Mouse (Mus musculus): ENCODE measurements at regions not wholly inside any gene's neighbourhood (a gene's known extent, or its start where the extent isn't known, plus 50 kb on each side); places are given as distances from the start of the nearest gene placed in this dataset.

DNA sequence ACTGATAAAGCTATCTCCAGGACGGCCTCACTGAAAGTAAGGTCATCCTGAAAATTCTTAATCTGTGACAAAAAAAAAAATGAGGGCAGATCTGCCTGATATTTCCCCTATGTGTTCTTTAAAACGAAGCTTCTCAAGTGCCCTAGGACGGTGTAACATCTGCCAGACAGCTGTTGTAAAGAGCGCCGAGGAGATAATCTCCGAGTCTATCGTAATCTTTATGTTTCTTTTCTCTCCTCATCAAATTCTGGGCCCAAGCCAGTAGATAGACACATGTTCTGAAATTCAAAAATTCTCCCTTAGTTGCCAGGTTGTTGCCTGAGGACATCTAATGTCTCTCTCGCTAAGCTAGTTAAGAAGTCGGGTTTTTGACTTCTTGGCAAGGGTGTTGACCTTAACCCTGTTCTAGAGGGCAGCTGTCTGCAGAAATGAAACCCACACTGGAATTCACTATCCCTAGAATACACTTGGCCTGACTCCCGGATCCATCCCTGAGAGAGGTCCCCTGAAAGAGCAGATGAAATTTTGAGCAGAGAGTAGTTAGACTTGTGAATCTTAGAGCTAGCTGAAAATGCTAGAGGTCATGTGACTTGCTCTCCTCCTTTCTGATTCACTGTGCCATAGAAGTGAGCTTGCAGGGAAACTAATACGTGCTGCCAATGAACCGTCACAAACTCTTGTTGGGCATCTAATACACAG is 104.1 kb upstream of the Hes1 start:
- no peak for DNase-seq (ENCODE audit: low spot score)

DNA sequence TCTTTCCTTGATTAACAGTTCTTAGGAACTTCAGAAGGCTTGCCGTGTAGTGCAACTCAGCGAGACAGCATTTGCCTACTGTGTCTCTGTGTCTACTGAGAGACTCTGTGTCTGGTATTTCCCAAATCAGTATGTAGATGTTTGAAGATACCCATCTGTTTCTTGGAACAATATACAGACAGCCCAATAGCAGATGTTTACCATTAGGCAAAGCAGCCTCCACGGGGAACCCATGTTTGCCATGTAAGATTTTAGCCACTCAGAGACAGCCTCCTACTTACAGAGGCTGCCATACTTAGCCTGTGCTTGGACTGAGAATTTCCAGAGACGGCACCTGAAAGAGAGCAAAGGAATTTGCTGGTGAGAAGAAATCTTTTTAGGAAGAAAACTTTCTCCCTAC is 100.9 kb upstream of the Hes1 start:
- no peak for DNase-seq (ENCODE audit: low spot score)

DNA sequence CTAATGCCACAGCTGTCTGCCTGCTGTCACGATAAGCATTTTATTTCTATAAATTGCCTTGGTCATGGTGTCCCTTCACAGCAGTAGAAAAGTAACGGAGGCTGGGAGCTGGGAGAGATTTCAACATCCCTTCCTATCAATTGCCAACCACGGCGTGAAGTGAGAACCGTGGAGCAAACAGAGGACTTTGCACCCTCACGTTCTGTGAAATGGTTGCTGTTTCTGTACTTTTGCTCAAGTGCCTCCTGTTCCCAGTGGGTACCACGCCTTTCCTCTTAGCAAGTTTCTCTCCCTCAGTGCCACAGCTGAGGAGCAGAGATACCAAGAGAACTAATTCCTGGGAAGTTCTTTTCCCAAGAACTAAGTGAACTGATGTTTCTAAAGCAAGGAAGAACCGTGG is 99.6 kb upstream of the Hes1 start:
- no peak for DNase-seq (ENCODE audit: low spot score)

DNA sequence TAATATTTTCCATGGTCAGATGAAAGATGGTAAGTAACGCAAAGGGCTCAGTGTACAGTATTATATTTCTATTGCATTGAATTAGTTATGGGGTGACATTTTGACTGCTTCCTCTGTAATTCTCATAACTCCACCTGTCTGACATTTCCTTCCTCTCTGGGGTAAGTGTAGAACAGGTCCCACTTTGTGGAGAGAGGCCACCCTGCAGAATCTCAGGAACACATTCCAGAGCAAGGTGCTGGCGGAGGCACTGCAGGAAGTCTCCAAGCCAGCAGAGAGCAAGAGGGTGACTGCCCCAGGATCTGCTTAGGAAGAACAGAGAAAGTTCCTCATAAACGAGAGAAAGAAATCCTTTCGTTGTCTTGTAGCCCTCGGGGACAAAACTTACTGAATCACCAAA is 95.4 kb upstream of the Hes1 start:
- no peak for DNase-seq (ENCODE audit: low spot score)

DNA sequence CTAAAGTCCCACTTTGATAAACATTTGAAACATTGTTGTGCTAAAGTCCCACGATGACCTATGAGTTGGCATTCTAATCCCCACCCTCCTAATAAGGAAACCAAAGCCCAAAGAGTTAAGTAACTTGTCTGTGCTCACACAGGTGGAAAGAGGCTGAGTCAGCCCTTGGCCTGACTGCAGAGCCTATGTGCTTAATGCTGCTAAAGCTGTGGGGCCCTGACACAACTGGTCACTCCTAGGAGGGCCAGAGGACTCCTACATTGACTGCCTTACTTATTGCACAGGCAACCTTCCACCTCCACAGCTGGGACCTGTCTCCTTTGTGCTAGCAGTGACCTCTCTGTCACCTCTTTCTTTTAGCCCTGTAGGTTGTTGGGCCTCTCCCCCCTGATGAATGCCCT is 91.4 kb upstream of the Hes1 start:
- DNase-seq (ENCODE audit: low spot score) = no peak

DNA sequence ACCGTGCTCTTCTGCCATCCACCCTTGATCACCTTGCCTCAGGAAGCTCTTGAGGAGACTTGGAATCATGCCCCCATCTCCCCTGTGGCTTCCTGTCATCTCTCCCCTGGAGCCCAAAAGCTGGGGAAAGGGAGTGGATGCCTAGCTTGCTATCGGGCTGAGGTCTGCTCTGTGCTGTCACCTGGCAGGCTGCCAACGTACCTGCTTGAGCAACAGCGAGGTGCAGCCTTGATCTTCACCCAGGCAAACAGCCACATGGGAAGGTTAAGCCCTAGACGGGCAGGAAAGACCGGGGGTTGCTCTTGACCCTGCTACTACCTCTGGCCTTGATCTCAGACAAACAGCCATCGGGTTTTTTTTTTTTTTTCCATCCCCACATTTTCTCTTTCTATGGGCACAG is 90.9 kb upstream of the Hes1 start:
- peak; percentile 34 for DNase-seq (ENCODE audit: low spot score)

DNA sequence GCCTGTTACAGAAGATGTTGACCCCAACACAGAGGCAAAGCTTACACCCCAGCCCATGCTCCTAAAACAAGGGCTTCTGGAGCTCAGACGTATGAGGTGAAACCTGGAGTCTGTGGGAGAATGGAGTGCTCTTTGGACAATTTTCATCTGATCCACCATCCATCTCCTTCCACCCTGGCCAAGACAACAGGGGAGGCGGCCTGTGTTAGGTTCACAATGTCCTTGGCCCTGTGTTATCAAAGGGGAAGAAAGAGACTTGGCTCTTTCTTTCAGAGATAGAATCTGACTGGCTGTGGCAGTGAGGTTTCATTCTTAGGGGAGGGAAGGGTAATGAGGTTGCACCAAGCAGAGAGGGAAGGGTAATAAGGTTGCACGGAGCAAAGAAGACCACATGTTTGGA is 88.4 kb upstream of the Hes1 start:
- no peak for DNase-seq (ENCODE audit: low spot score)

DNA sequence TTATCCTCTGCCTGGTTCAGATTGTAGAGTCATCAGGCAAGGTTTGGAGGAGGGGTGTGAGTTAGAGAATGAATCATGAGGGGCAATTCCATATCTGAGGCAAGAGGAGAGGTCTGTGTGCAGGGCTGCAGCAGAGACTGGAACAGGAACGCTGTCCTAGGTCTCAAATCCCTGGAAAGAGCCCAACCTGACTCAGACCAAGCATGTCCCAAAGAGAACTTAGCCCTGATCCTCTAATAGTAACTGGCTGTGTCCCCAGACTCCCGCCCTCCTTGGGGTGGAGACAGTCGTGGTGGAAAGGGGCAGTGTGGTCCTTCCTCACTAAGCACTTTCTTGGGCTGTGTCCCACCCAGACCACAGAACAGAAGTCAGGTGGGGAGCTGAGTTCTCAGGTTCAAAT is 87.2 kb upstream of the Hes1 start:
- no peak for DNase-seq (ENCODE audit: low spot score)

DNA sequence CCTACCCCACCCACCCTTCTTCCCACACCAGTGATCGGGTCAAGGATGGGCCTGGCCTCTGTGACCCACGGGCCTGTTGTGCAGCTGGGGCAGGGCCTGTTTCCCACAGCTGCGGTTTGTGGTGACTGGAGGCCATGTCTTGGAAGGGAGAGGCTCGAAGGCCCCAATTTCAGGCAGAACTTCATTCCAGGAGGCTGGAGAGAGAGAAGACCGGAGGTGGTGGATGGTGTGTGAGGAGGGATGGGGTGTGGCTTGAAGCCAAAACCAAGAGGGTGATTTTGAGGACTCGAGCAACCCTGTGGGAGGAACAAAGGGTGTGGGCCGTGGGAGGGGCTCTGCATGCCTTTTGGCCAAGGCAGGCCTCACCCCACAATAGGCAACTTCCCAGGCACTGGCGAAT is 86.5 kb upstream of the Hes1 start:
- no peak for DNase-seq (ENCODE audit: low spot score)

DNA sequence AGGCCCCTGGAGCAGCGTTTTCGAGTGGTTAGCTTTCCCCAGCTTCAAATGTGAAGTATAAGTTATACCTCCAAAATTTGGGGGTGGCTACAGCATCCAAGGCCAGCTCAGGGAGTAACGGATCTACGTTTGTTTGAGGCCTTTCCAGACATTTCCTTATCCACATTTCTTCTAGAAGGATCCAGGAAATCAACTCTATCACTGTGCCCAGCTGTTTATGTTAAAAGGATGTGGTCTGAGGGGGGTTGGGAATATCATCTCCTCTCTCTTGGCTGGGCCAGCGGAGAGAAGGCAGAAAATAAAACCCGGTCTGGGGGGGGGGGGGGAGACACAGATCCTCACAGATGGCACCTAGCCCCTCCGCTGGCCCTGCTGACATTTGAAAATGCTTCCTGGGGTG is 85.1 kb upstream of the Hes1 start:
- no peak for DNase-seq (ENCODE audit: low spot score)

DNA sequence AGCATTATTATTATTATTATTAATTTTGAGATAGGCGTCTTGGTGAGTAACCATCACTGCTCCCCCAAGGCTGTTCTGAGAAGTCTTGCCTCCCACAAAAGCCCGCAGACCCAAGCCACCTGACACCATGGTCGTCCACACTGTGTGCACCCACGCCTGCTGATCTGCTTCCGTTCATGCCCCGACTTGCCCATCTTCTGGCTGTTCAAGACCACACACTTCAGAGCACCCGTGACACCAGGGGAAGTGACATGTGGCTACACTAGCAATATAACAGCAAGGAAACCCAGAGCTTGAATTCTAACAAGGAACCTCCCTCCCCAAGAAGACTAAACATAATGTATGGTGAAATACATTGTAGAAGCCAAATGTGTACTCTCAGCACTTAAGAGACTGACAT is 82.6 kb upstream of the Hes1 start:
- no peak for DNase-seq (ENCODE audit: low spot score)

DNA sequence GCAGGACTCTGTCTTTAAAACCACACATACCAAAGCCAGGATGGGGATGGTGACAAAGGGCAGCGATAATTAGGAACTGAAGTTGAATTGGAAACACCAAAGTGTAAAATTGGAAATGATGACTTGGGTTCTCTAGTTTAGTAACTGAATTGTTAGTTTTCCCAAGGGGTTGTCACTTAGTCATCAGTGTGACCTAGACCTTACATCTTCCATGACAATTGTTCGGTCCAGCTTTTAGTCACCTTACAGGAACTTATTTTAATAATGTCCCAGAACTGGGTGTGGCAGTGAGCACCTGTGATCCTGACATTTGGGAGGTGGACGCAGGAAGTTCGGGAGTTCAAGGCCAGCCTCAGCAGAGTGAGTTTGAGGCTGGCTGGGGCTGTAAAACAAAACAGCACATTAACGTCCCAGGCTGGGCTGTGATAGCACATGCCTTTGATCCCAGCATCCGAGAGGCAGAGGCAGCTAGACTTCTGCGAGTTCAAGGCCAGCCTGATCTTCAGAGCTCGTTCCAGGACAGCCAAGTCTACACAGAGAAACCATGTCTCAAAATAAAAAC is 81.9 kb upstream of the Hes1 start:
- DNase-seq (ENCODE audit: low spot score) = no peak

DNA sequence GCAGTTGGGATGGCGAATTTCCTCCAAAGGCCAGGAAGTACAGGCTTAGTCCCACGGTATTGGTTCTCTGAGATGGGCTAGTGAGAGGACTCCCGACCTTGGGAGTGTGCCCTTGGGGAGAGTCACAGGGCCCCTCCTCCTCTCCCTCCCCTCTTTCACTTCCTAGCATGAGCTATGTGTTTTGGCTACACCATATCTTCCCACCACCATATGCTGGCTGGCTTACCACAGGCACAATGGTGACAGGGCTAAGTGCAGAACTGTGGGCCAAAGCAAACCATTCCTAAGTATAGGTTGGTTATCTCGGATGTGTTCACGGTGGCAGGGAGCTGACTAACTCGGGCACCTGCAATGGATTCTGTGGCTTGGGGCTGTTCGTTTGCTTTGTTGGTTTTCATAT is 81.0 kb upstream of the Hes1 start:
- peak; percentile 37 for DNase-seq (ENCODE audit: low spot score)

DNA sequence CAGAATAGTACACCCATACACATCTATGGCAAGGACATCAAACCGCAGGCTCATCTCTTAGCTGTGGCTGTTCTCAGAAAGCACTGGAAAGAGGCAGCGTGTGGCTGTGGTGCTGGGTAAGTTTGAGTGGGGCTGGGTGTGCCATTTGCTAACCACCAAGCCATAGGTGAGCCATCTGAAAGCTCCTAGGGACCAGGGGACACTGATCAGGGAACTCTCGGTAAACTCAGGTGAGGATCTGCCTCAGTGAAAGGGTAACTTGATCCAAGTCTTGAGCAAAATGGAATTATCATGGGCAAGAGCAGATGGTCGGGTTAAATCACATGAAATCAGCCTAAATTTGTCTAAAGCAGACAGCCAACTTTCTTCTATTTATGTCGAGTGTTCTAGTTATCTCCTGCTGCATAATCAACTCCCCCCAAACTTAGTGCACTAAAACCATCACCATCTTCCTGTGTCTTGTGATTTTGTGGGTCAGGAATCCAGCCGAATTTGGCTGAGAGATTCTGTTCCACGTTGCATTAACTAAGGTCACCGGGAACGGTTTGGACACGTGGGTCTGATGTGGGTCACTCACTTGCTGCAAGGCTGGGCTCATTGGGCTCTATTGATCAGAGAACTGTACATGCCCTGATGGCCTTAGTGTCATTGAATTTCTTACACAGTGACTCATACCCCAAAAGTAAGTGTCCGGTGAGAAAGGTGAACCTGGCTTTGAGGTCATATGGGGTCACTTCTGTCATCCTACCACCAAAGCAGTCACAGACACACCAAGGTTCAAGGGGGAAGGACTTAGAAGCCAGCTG is 78.9 kb upstream of the Hes1 start:
- DNase-seq (ENCODE audit: low spot score) = no peak

DNA sequence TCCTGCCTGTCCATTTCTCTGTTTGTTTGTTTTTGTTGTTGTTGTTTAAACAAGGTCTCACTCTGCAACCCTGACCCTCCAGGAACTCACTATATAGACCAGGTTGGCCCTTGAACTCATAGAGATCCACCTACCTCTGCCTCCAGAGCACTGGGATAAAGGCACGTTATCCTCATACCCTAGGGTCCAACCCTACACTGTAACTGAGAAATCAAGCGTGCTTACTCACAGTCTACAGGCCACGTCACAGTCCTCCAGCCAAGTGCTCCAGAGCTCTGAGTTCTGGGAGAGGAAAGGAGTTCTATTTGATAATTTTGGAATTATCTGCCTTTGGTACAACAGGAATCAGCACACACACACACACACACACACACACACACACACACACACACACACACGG is 76.6 kb upstream of the Hes1 start:
- DNase-seq (ENCODE audit: low spot score) = no peak

DNA sequence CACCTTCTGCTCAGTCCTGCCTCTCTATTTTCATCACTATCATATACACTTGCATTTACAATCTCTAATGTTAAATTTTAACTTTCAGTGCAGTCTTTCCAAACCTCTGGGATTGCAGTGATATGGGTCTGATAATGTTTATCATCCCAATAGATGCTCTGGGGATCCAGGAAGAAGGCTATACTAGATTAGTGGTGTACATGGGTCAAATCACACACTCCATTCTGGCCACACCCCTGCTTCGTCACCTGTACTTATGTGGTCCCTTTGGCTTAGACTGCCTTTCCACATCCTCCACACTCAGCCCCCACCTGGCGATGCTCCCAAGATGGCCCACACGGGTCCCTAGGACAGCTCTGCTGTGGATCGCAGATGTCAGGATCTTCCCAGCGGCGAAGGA is 76.2 kb upstream of the Hes1 start:
- DNase-seq (ENCODE audit: low spot score) = no peak

DNA sequence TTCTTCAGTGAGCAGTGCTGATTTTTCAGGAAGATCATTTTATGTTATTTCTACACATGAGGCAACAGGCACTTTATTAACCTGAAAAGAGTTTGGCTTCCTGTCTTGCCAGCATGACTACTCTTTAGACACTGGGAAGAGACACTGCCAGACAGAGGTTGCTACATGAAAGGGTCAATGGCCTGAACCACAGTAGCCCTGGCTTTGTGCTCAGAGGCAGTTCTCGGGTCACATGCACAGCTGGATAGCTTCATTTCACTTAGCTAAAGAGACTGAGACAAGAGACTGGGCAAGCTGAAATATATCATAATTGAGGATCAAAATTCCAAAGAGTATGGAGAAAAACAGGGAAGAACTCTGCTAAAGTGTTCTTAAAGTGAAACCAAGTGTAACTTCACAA is 74.9 kb upstream of the Hes1 start:
- no peak for DNase-seq (ENCODE audit: low spot score)

DNA sequence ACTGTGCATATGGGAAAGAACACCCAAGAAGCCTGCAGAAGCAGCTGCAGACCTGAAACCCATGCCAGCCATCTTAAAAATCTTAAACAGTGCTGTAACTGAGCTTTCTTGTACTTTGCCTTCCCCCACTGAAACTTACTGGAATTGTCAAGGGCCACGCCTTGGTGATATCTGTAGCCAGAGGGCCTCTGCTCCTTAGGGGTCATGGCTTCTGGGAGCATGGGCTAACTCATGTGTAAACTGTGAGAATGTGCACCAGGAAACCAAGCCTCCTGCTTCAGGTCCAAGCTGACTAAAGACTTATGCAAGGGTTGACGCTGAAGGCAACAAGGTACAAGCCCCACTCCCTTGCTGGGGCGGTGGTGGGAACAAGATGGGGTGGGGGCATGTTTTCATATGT is 73.8 kb upstream of the Hes1 start:
- no peak for DNase-seq (ENCODE audit: low spot score)

DNA sequence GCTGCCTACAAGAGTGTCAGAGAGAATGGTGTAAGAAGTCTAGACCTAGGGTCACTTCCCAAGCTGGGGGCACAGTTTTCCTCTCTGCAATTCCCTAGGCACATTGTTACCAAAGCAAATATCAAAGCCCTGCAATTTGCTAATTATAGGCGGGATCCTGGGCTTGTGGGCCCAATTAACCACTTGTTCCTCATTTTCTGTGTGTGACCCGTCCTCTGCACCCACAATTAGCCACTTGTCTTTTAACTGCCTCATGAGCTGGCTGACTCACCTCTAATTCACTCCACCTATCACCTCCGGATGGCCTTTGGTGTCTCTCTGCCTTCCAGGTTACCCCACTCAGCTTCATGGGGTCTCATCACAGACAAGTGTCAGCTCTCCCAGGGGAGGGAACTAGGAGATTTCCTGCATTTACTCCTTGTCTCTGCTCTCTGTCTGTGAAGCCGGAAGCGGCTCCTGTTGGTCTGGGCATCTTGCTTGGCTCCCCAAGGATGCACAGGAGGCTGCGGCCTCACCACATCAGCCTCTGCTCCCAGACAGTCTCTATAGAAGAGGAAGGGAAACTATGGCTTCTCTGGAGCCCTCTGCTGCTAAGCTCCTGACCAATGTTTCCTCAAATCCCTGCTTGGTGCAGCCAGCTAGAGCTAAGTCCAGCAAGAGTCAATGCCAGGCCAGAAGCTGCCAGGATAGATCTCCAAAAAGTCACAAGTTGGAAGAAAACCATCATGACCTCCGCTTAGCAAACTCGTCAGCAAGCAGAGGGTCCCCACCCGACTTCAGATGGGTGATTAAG is 73.2 kb upstream of the Hes1 start:
- DNase-seq (ENCODE audit: low spot score) = no peak

DNA sequence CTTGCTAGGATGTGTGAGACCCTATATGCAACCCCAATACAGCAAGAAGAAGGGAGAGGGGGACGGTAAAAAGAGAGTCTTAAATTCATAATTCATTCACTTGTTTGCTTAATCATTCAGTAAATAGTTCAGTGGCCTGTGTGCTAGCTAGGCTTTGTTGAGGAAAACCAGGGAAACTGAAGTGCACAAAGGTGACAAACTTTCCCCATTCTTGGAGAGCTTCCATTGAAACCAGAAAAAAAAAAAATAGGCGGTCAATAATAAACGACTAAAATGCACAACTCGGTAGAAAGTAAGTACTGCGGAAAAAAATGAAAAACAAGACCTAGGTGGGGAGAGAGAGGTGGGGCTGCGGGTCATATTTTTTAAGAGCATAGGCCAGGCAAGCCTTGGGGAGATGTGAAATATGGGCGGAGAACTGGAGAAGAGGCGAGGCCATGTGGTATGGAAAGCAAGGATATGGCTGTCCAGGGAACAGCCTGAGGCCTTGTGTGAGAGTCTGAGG is 72.3 kb upstream of the Hes1 start:
- no peak for DNase-seq (ENCODE audit: low spot score)

DNA sequence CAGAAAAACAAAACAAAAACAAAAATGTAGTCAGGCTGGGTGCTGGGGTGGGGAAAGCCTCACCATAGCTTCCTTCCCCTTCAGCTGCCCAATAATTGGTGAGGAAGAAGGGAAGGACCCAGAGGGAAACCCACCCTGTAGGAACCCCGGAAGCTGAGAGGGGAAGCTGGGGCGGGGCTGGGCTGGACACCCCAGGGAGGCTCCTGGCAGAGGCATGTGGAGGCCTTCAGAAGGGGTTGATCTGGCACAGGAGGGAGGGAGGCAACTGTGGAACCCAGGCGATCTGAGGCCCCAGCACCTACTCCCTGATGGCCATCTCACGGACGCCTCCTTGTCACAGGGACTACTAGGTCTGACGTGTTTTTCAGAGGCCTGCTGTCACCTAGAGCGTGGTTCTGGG is 71.1 kb upstream of the Hes1 start:
- DNase-seq (ENCODE audit: low spot score) = no peak

DNA sequence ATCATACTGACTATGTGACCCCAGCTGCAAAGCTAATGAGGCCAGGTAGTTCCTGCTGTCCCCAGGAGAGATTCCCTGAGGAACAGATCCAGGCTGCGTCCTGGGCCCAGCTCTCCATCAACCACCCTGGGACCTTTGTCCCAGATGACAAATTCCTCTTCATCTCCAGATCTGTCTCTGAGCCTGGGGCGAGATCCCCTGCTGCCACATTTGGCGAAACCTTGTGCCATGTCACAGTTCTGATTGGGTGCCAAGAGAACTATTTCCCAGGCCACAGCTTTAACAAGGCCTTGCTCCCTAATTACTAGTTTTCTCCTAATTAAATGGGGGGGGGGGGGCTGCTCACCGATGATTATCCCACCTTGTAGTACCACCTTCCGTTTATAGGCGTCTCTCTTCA is 70.6 kb upstream of the Hes1 start:
- no peak for DNase-seq (ENCODE audit: low spot score)

Data from ovary, postnatal 36 days (tissue).